Mouse (Mus musculus) lung, postnatal 0 days (tissue): ENCODE results near the gene Intu.

ENCODE experiments used
- CTCF ChIP-seq: IDR thresholded peaks from 2 replicates; pipeline ENCODE4 v1.5.1; 2016; ENCODE audit warnings: antibody characterized with exemption, mild to moderate bottlenecking
- EP300 ChIP-seq: IDR thresholded peaks from 2 replicates; pipeline ENCODE4 v1.6.1; 2016; ENCODE audit warnings: antibody characterized with exemption, mild to moderate bottlenecking, control low read depth

- TF ChIP-seq CTCF, result peak; percentile 18; the same call in 1 of the 2 replicates
- no peak for TF ChIP-seq EP300
Measured at GRCm38 (mm10) chr3:40744836-40745660, 214.0 kb downstream of the Intu start.
